Mouse (Mus musculus): ENCODE measurements around the gene Ciart. TPM values are rescaled to one million over a fixed set of nuclear protein-coding genes. Genes with fewer than 3 reads are reported as not detected.

Ciart gene
- polyA plus RNA-seq, 1 experiment from 2014 or later, result 2.7 TPM

DNA sequence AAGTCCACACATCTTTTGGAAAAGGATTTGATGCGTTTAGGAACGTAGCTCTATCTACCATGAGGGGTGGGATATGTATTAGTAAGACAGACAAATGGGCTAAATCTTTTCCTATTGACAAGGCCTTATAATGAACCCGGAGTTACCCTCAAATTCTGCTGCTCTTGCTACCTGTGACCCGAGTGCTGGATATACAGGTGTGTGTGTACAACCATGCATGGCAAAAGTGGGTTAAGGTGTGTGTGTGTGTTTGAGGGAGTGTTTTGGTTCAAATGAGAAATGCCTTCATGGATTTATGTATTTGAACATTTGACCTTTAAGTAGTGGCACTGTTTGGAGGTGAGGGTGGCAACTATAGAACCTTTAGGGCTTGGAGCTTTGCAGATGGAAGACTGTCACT is 53.0 kb downstream of the Ciart start:
- Histone ChIP-seq H3K9me3 (ENCODE audit: control insufficient read depth, low read length) (no peaks in the 10 kb centered on the region), H3K4me3 (replicated peaks; ENCODE audit: low read length) (no peak overlapping the region), H3K4me1 (replicated peaks; ENCODE audit: control insufficient read depth, insufficient read depth, low read length) (no peaks in the 10 kb centered on the region), H3K27me3 (ENCODE audit: control insufficient read depth, insufficient read depth, low read length) (no peaks in the 10 kb centered on the region), H3K36me3 (replicated peaks; ENCODE audit: control insufficient read depth, insufficient read depth) (peaks cover 66% of the 10 kb centered on the region), H3K4me2 (replicated peaks) (no peak overlapping the region), H3K9ac (no peak overlapping the region), H3K27ac (no peak overlapping the region)
- ATAC-seq (ENCODE audit: low FRiP score) (no peak), DNase-seq (ENCODE audit: low spot score) (no peak)
- WGBS, result 95% methylated on average over 4 of the region's 4 CpGs

Other genes with a start within 250 kb of the Ciart start
- gene Mcl1, start 223.5 kb downstream of the Ciart start, polyA plus RNA-seq (2014; fragmentation: Nextera tagmentation; extraction: Ambion mirVana), result 60.3 and 72.3 TPM in 2 replicates
- 0.35 and 1.3 TPM in 2 replicates for gene Adamtsl4, start 194.3 kb downstream of the Ciart start, polyA plus RNA-seq (2014; fragmentation: Nextera tagmentation; extraction: Ambion mirVana)
- gene Ecm1, start 142.7 kb downstream of the Ciart start, polyA plus RNA-seq (2014; fragmentation: Nextera tagmentation; extraction: Ambion mirVana), result 11.1 and 12.5 TPM in 2 replicates
- 43.2 and 49.0 TPM in 2 replicates for gene Tars2, start 122.0 kb downstream of the Ciart start, polyA plus RNA-seq (2014; fragmentation: Nextera tagmentation; extraction: Ambion mirVana)
- gene Rprd2, start 63.4 kb downstream of the Ciart start, polyA plus RNA-seq (2014; fragmentation: Nextera tagmentation; extraction: Ambion mirVana), result 20.8 and 21.2 TPM in 2 replicates
- 33.5 and 35.7 TPM in 2 replicates for gene Prpf3, start 26.4 kb downstream of the Ciart start, polyA plus RNA-seq (2014; fragmentation: Nextera tagmentation; extraction: Ambion mirVana)
- gene Mrps21, start 10.7 kb downstream of the Ciart start, polyA plus RNA-seq (2014; fragmentation: Nextera tagmentation; extraction: Ambion mirVana), result 254 and 293 TPM in 2 replicates
- gene BC028528, start 9.8 kb upstream of the Ciart start, polyA plus RNA-seq (2014; fragmentation: Nextera tagmentation; extraction: Ambion mirVana), result 16.1 and 26.2 TPM in 2 replicates
- 34.9 and 38.6 TPM in 2 replicates for gene Aph1a, start 11.7 kb upstream of the Ciart start, polyA plus RNA-seq (2014; fragmentation: Nextera tagmentation; extraction: Ambion mirVana)
- 12.1 and 13.0 TPM in 2 replicates for gene Car14, start 22.4 kb upstream of the Ciart start, polyA plus RNA-seq (2014; fragmentation: Nextera tagmentation; extraction: Ambion mirVana)
- gene Anp32e, start 47.0 kb upstream of the Ciart start, polyA plus RNA-seq (2014; fragmentation: Nextera tagmentation; extraction: Ambion mirVana), result 37.1 and 37.5 TPM in 2 replicates
- gene Plekho1, start 113.8 kb upstream of the Ciart start, polyA plus RNA-seq (2014; fragmentation: Nextera tagmentation; extraction: Ambion mirVana), result 47.1 and 49.0 TPM in 2 replicates
- gene Vps45, start 176.2 kb upstream of the Ciart start, polyA plus RNA-seq (2014; fragmentation: Nextera tagmentation; extraction: Ambion mirVana), result 44.8 and 46.8 TPM in 2 replicates
- 7.1 and 7.9 TPM in 2 replicates for gene Otud7b, start 222.3 kb upstream of the Ciart start, polyA plus RNA-seq (2014; fragmentation: Nextera tagmentation; extraction: Ambion mirVana)

Data from hindbrain, embryonic 14.5 days (tissue).